Mouse (Mus musculus): ENCODE measurements around the gene Plscr5. TPM values are rescaled to one million over a fixed set of nuclear protein-coding genes. Genes with fewer than 3 reads are reported as not detected.

The Plscr5 gene
- polyA plus RNA-seq, 1 experiment from 2014 or later, result not detected

GRCm38 (mm10) chr9:92199564-92199963 lies 6.8 kb downstream of the Plscr5 start:
- H3K27me3 ChIP-seq (ENCODE audit: control insufficient read depth, insufficient read depth, low read length), result no peaks in the 10 kb centered on the region
- H3K4me1 ChIP-seq (ENCODE audit: control insufficient read depth, insufficient read depth, low read length), result no peaks in the 10 kb centered on the region
- no peak overlapping the region for H3K27ac ChIP-seq (ENCODE audit: low read depth, low read length)
- WGBS, result 85% methylated on average over 5 of the region's 5 CpGs
- H3K4me2 ChIP-seq (replicated peaks; ENCODE audit: low read depth, low read length), result no peak overlapping the region
- no peak overlapping the region for H3K4me3 ChIP-seq (ENCODE audit: low read length)
- no peaks in the 10 kb centered on the region for H3K9me3 ChIP-seq (ENCODE audit: control insufficient read depth, low read length)
- no peak for ATAC-seq (ENCODE audit: low FRiP score, low TSS enrichment)
- no peaks in the 10 kb centered on the region for H3K36me3 ChIP-seq (ENCODE audit: control insufficient read depth, insufficient read depth, low read length)
- no peak overlapping the region for H3K9ac ChIP-seq (ENCODE audit: low read depth, low read length)

- Histone ChIP-seq H3K4me2 (replicated peaks; ENCODE audit: low read depth, low read length) (no peak overlapping the region), H3K27ac (ENCODE audit: low read depth, low read length) (no peak overlapping the region), H3K36me3 (ENCODE audit: control insufficient read depth, insufficient read depth, low read length) (no peaks in the 10 kb centered on the region), H3K9ac (ENCODE audit: low read depth, low read length) (no peak overlapping the region), H3K4me1 (ENCODE audit: control insufficient read depth, insufficient read depth, low read length) (no peaks in the 10 kb centered on the region), H3K9me3 (ENCODE audit: control insufficient read depth, low read length) (no peaks in the 10 kb centered on the region), H3K27me3 (ENCODE audit: control insufficient read depth, insufficient read depth, low read length) (no peaks in the 10 kb centered on the region), H3K4me3 (ENCODE audit: low read length) (no peak overlapping the region)
- WGBS, result 22% methylated on average over 2 of the region's 2 CpGs
- ATAC-seq (ENCODE audit: low FRiP score, low TSS enrichment), result no peak
These were observed 11.7 kb downstream of the Plscr5 start for GRCm38 (mm10) chr9:92204397-92204796.

GRCm38 (mm10) chr9:92207307-92207706 lies 14.6 kb downstream of the Plscr5 start:
- Histone ChIP-seq H3K4me3 (ENCODE audit: low read length) (no peak overlapping the region), H3K36me3 (ENCODE audit: control insufficient read depth, insufficient read depth, low read length) (no peaks in the 10 kb centered on the region), H3K4me2 (replicated peaks; ENCODE audit: low read depth, low read length) (no peak overlapping the region), H3K9ac (ENCODE audit: low read depth, low read length) (no peak overlapping the region), H3K27me3 (ENCODE audit: control insufficient read depth, insufficient read depth, low read length) (no peaks in the 10 kb centered on the region), H3K4me1 (ENCODE audit: control insufficient read depth, insufficient read depth, low read length) (no peaks in the 10 kb centered on the region), H3K27ac (ENCODE audit: low read depth, low read length) (no peak overlapping the region), H3K9me3 (ENCODE audit: control insufficient read depth, low read length) (no peaks in the 10 kb centered on the region)
- 53% methylated on average over 4 of the region's 4 CpGs for WGBS
- no peak for ATAC-seq (ENCODE audit: low FRiP score, low TSS enrichment)

GRCm38 (mm10) chr9:92207757-92208156 lies 15.0 kb downstream of the Plscr5 start:
- H3K4me3 ChIP-seq (ENCODE audit: low read length), result no peak overlapping the region
- ATAC-seq (ENCODE audit: low FRiP score, low TSS enrichment), result no peak
- no peak overlapping the region for H3K4me2 ChIP-seq (replicated peaks; ENCODE audit: low read depth, low read length)
- no peaks in the 10 kb centered on the region for H3K9me3 ChIP-seq (ENCODE audit: control insufficient read depth, low read length)
- H3K27ac ChIP-seq (ENCODE audit: low read depth, low read length), result no peak overlapping the region
- 82% methylated on average over 8 of the region's 8 CpGs for WGBS
- no peaks in the 10 kb centered on the region for H3K36me3 ChIP-seq (ENCODE audit: control insufficient read depth, insufficient read depth, low read length)
- H3K4me1 ChIP-seq (ENCODE audit: control insufficient read depth, insufficient read depth, low read length), result no peaks in the 10 kb centered on the region
- H3K27me3 ChIP-seq (ENCODE audit: control insufficient read depth, insufficient read depth, low read length), result no peaks in the 10 kb centered on the region
- no peak overlapping the region for H3K9ac ChIP-seq (ENCODE audit: low read depth, low read length)

- no peak overlapping the region for H3K4me2 ChIP-seq (replicated peaks; ENCODE audit: low read depth, low read length)
- H3K9ac ChIP-seq (ENCODE audit: low read depth, low read length), result no peak overlapping the region
- H3K36me3 ChIP-seq (ENCODE audit: control insufficient read depth, insufficient read depth, low read length), result no peaks in the 10 kb centered on the region
- no peak overlapping the region for H3K27ac ChIP-seq (ENCODE audit: low read depth, low read length)
- 82% methylated on average over 3 of the region's 3 CpGs for WGBS
- no peaks in the 10 kb centered on the region for H3K27me3 ChIP-seq (ENCODE audit: control insufficient read depth, insufficient read depth, low read length)
- no peak overlapping the region for H3K4me3 ChIP-seq (ENCODE audit: low read length)
- no peaks in the 10 kb centered on the region for H3K4me1 ChIP-seq (ENCODE audit: control insufficient read depth, insufficient read depth, low read length)
- no peaks in the 10 kb centered on the region for H3K9me3 ChIP-seq (ENCODE audit: control insufficient read depth, low read length)
- ATAC-seq (ENCODE audit: low FRiP score, low TSS enrichment), result no peak
These were observed 17.1 kb downstream of the Plscr5 start for GRCm38 (mm10) chr9:92209850-92210249.

- Histone ChIP-seq H3K9me3 (ENCODE audit: control insufficient read depth, low read length) (no peaks in the 10 kb centered on the region), H3K4me2 (replicated peaks; ENCODE audit: low read depth, low read length) (no peak overlapping the region), H3K9ac (ENCODE audit: low read depth, low read length) (no peak overlapping the region), H3K4me1 (ENCODE audit: control insufficient read depth, insufficient read depth, low read length) (no peaks in the 10 kb centered on the region), H3K4me3 (ENCODE audit: low read length) (no peak overlapping the region), H3K27ac (ENCODE audit: low read depth, low read length) (no peak overlapping the region), H3K27me3 (ENCODE audit: control insufficient read depth, insufficient read depth, low read length) (no peaks in the 10 kb centered on the region), H3K36me3 (ENCODE audit: control insufficient read depth, insufficient read depth, low read length) (no peaks in the 10 kb centered on the region)
- no peak for ATAC-seq (ENCODE audit: low FRiP score, low TSS enrichment)
- WGBS, result 74% methylated on average over 7 of the region's 7 CpGs
These were observed 17.7 kb downstream of the Plscr5 start for GRCm38 (mm10) chr9:92210386-92210967.

- no peak for ATAC-seq (ENCODE audit: low FRiP score, low TSS enrichment)
- no peaks in the 10 kb centered on the region for H3K4me1 ChIP-seq (ENCODE audit: control insufficient read depth, insufficient read depth, low read length)
These were observed 18.3 kb downstream of the Plscr5 start for GRCm38 (mm10) chr9:92211048-92211447.

GRCm38 (mm10) chr9:92217484-92217883 lies 24.7 kb downstream of the Plscr5 start:
- H3K9me3 ChIP-seq (ENCODE audit: control insufficient read depth, low read length), result no peaks in the 10 kb centered on the region
- no peaks in the 10 kb centered on the region for H3K27me3 ChIP-seq (ENCODE audit: control insufficient read depth, insufficient read depth, low read length)
- no peaks in the 10 kb centered on the region for H3K4me1 ChIP-seq (ENCODE audit: control insufficient read depth, insufficient read depth, low read length)
- 66% methylated on average over 4 of the region's 4 CpGs for WGBS
- H3K27ac ChIP-seq (ENCODE audit: low read depth, low read length), result no peak overlapping the region
- no peak for ATAC-seq (ENCODE audit: low FRiP score, low TSS enrichment)
- no peak overlapping the region for H3K9ac ChIP-seq (ENCODE audit: low read depth, low read length)
- no peaks in the 10 kb centered on the region for H3K36me3 ChIP-seq (ENCODE audit: control insufficient read depth, insufficient read depth, low read length)
- no peak overlapping the region for H3K4me2 ChIP-seq (replicated peaks; ENCODE audit: low read depth, low read length)
- no peak overlapping the region for H3K4me3 ChIP-seq (ENCODE audit: low read length)

More at GRCm38 (mm10) chr9:92211048-92211447, 18.3 kb downstream of the Plscr5 start:
- no peak overlapping the region for H3K4me3 ChIP-seq (ENCODE audit: low read length)
- H3K36me3 ChIP-seq (ENCODE audit: control insufficient read depth, insufficient read depth, low read length), result no peaks in the 10 kb centered on the region
- 62% methylated on average over 3 of the region's 3 CpGs for WGBS
- H3K9me3 ChIP-seq (ENCODE audit: control insufficient read depth, low read length), result no peaks in the 10 kb centered on the region
- H3K27me3 ChIP-seq (ENCODE audit: control insufficient read depth, insufficient read depth, low read length), result no peaks in the 10 kb centered on the region
- no peak overlapping the region for H3K4me2 ChIP-seq (replicated peaks; ENCODE audit: low read depth, low read length)
- no peak overlapping the region for H3K9ac ChIP-seq (ENCODE audit: low read depth, low read length)
- no peak overlapping the region for H3K27ac ChIP-seq (ENCODE audit: low read depth, low read length)

GRCm38 (mm10) chr9:92217896-92218295 lies 25.2 kb downstream of the Plscr5 start:
- H3K9me3 ChIP-seq (ENCODE audit: control insufficient read depth, low read length), result no peaks in the 10 kb centered on the region
- H3K4me2 ChIP-seq (replicated peaks; ENCODE audit: low read depth, low read length), result no peak overlapping the region
- no peaks in the 10 kb centered on the region for H3K27me3 ChIP-seq (ENCODE audit: control insufficient read depth, insufficient read depth, low read length)
- no peak overlapping the region for H3K27ac ChIP-seq (ENCODE audit: low read depth, low read length)
- 92% methylated on average over 2 of the region's 2 CpGs for WGBS
- H3K9ac ChIP-seq (ENCODE audit: low read depth, low read length), result no peak overlapping the region
- H3K4me1 ChIP-seq (ENCODE audit: control insufficient read depth, insufficient read depth, low read length), result no peaks in the 10 kb centered on the region
- no peak for ATAC-seq (ENCODE audit: low FRiP score, low TSS enrichment)
- no peak overlapping the region for H3K4me3 ChIP-seq (ENCODE audit: low read length)
- no peaks in the 10 kb centered on the region for H3K36me3 ChIP-seq (ENCODE audit: control insufficient read depth, insufficient read depth, low read length)
